Comparison of ENCODE assay signal across 8 mouse cellular contexts in genomic region chr7:27674522-27675221, GRCm38 (mm10). TPM values are rescaled to one million over a fixed set of nuclear protein-coding genes. Genes with fewer than 3 reads are reported as not detected.
DNase-seq lines count a peak whose midpoint lies in the region; ATAC-seq and TF ChIP-seq lines count a peak whose summit lies in the region.

Map3k10 (minus strand) TSS chr7:27674598.

- H3K27me3 ChIP-seq in embryonic facial prominence, embryonic 14.5 days (replicated peaks; ENCODE audit: control insufficient read depth, insufficient read depth, low read length) = no peaks in the 10 kb centered on the region
- no peaks in the 10 kb centered on the region for H3K27me3 ChIP-seq in heart, adult 2 months (ENCODE audit: control insufficient read depth, insufficient read depth, low read length)
- no peaks in the 10 kb centered on the region for H3K27me3 ChIP-seq in limb, embryonic 13.5 days
- H3K27me3 ChIP-seq in midbrain, embryonic 16.5 days (ENCODE audit: control insufficient read depth, insufficient read depth, low read depth, low read length) = no peaks in the 10 kb centered on the region

- no peaks in the 10 kb centered on the region for H3K9me3 ChIP-seq in embryonic facial prominence, embryonic 14.5 days (ENCODE audit: control insufficient read depth, low read length)
- no peaks in the 10 kb centered on the region for H3K9me3 ChIP-seq in limb, embryonic 13.5 days
- no peaks in the 10 kb centered on the region for H3K9me3 ChIP-seq in midbrain, embryonic 16.5 days (replicated peaks; ENCODE audit: control insufficient read depth, low read length, poor library complexity, severe bottlenecking)

- under 1% methylated on average over 26 of the region's 31 CpGs for WGBS in embryonic facial prominence, embryonic 14.5 days
- WGBS in heart, adult 2 months = 1% methylated on average over 28 of the region's 31 CpGs
- WGBS in limb, embryonic 13.5 days = 1% methylated on average over 30 of the region's 31 CpGs
- WGBS in midbrain, embryonic 16.5 days = under 1% methylated on average over 31 of the region's 31 CpGs

- H3K79me2 ChIP-seq in heart, adult 2 months (replicated peaks; ENCODE audit: control insufficient read depth, insufficient read depth, low read length) = peaks cover 2% of the 10 kb centered on the region; the same call in 1 of the 2 replicates

- peaks cover 17% of the 10 kb centered on the region for H3K36me3 ChIP-seq in embryonic facial prominence, embryonic 14.5 days (ENCODE audit: control insufficient read depth, insufficient read depth, low read length)
- H3K36me3 ChIP-seq in heart, adult 2 months (ENCODE audit: control insufficient read depth, insufficient read depth, low read length) = no peaks in the 10 kb centered on the region
- H3K36me3 ChIP-seq in limb, embryonic 13.5 days = peaks cover 19% of the 10 kb centered on the region
- H3K36me3 ChIP-seq in midbrain, embryonic 16.5 days (ENCODE audit: control insufficient read depth, insufficient read depth, low read length) = no peaks in the 10 kb centered on the region; the same call in 1 of the 2 replicates

- intact Hi-C loops in heart, adult 2 months (cut with DNase I) = loop anchor here (2.0 to 10.0 kb wide), 2 partner anchors 14 to 320 kb away; partner anchors contain the start of genes Gm20479, Shkbp1 and Zfp607b

- peak within 1 kb of the TSS; percentile 97 for H3K4me2 ChIP-seq in embryonic facial prominence, embryonic 14.5 days (ENCODE audit: low read depth, low read length)
- peak within 1 kb of the TSS; percentile 99 for H3K4me2 ChIP-seq in limb, embryonic 13.5 days (replicated peaks)
- H3K4me2 ChIP-seq in midbrain, embryonic 16.5 days (ENCODE audit: low read length) = peak within 1 kb of the TSS; percentile 95

- peak; percentile 99 for ATAC-seq in embryonic facial prominence, embryonic 14.5 days (ENCODE audit: low read depth)
- peak; percentile 98 for ATAC-seq in limb, embryonic 13.5 days (ENCODE audit: low FRiP score, low read depth)
- peak; percentile 96 for ATAC-seq in midbrain, embryonic 16.5 days

- H3K9ac ChIP-seq in embryonic facial prominence, embryonic 14.5 days (ENCODE audit: low read depth, low read length) = peak within 1 kb of the TSS; percentile 88
- peak within 1 kb of the TSS; percentile 86 for H3K9ac ChIP-seq in heart, adult 2 months (ENCODE audit: low read depth, low read length)
- H3K9ac ChIP-seq in limb, embryonic 13.5 days = peak within 1 kb of the TSS; percentile 93
- H3K9ac ChIP-seq in midbrain, embryonic 16.5 days (ENCODE audit: low read depth, low read length) = peak within 1 kb of the TSS; percentile 91

- TF ChIP-seq CTCF in heart, adult 2 months (IDR thresholded peaks at IDR 0.05) = no peak

- peak; percentile 23; the same call in 1 of the 2 replicates for TF ChIP-seq POLR2A in heart, adult 2 months (IDR thresholded peaks at IDR 0.05; ENCODE audit: insufficient read depth, low read depth, low read length)

- DNase-seq in 3T3-L1 (ENCODE audit: low read depth, low spot score) = peak; percentile 88
- peak; percentile 76 to 84 for DNase-seq in adrenal gland, postnatal 4 days (ENCODE audit: low spot score in 2 of 2)
- peak; percentile 98 for DNase-seq in embryonic facial prominence, embryonic 14.5 days (ENCODE audit: low spot score)
- DNase-seq in heart, adult 2 months = peak; percentile 95 to 97
- peak; percentile 89 to 93 for DNase-seq in kidney, adult 8-10 months
- peak; percentile 87 to 93 for DNase-seq in spleen, postnatal 10 days (ENCODE audit: low spot score in 2 of 2)

- peak within 1 kb of the TSS; percentile 91 for H3K4me3 ChIP-seq in embryonic facial prominence, embryonic 14.5 days (ENCODE audit: low read depth, low read length)
- peak within 1 kb of the TSS; percentile 56 for H3K4me3 ChIP-seq in heart, adult 2 months
- H3K4me3 ChIP-seq in limb, embryonic 13.5 days = peak within 1 kb of the TSS; percentile 90
- peak within 1 kb of the TSS; percentile 75 for H3K4me3 ChIP-seq in midbrain, embryonic 16.5 days (ENCODE audit: low read depth, low read length)

- peak within 1 kb of the TSS; percentile 87 for H3K27ac ChIP-seq in embryonic facial prominence, embryonic 14.5 days (replicated peaks; ENCODE audit: low read depth, low read length)
- H3K27ac ChIP-seq in heart, adult 2 months = peak within 1 kb of the TSS; percentile 95
- peak within 1 kb of the TSS; percentile 82; the same call in 1 of the 2 replicates for H3K27ac ChIP-seq in limb, embryonic 13.5 days
- H3K27ac ChIP-seq in midbrain, embryonic 16.5 days (ENCODE audit: low read length) = peak within 1 kb of the TSS; percentile 85

- H3K4me1 ChIP-seq in embryonic facial prominence, embryonic 14.5 days (ENCODE audit: control insufficient read depth, insufficient read depth, low read length) = peaks cover 17% of the 10 kb centered on the region
- peaks cover 8% of the 10 kb centered on the region for H3K4me1 ChIP-seq in heart, adult 2 months (ENCODE audit: control insufficient read depth, insufficient read depth, low read length)
- peaks cover 27% of the 10 kb centered on the region for H3K4me1 ChIP-seq in limb, embryonic 13.5 days
- peaks cover 35% of the 10 kb centered on the region for H3K4me1 ChIP-seq in midbrain, embryonic 16.5 days (ENCODE audit: control insufficient read depth, insufficient read depth, low read length)

- TF ChIP-seq EP300 in heart, adult 2 months (IDR thresholded peaks at IDR 0.05; ENCODE audit: insufficient read depth, low read depth, low read length) = 0 out of 2 replicates have a peak, but pooled peaks have one; percentile 19

RNA-seq across cellular contexts. Expression of gene Map3k10, which starts in this region (rescaled TPM):
- 10 to 100 TPM; 30.3 to 31.9 TPM for total RNA-seq in adrenal gland, postnatal 4 days (2021)
- polyA plus RNA-seq in embryonic facial prominence, embryonic 14.5 days (2014; fragmentation: Nextera tagmentation; extraction: Ambion mirVana) = 7.2 and 8.0 TPM in 2 replicates
- total RNA-seq in heart, adult 2 months (2021) = 10 to 100 TPM; 20.6 to 21.7 TPM
- 13.5 and 14.6 TPM in 2 replicates for polyA plus RNA-seq in heart, adult 2 months (2012; rRNA removed)
- polyA plus RNA-seq in limb, embryonic 13.5 days (2015; fragmentation: Nextera tagmentation; extraction: Ambion mirVana) = 8.2 and 8.8 TPM in 2 replicates
- 15.4 and 16.9 TPM in 2 replicates for polyA plus RNA-seq in midbrain, embryonic 16.5 days (2015; fragmentation: Nextera tagmentation; extraction: Ambion mirVana)

Comparison
In these comparisons a context has a peak if more than half of its experiments do, and no peak if none do; other contexts are left out.
1. Peak in every context shown above with its lines: DNase-seq, ATAC-seq, H3K4me3 ChIP-seq and H3K27ac ChIP-seq.